Mouse (Mus musculus) forebrain, embryonic 11.5 days (tissue): ENCODE measurements at regions not wholly inside any gene's neighbourhood (a gene's known extent, or its start where the extent isn't known, plus 50 kb on each side); places are given as distances from the start of the nearest gene placed in this dataset.
A peak's percentile ranks its signal among the peaks of the same experiment; 100 is the strongest.

Experiments used
- ATAC-seq: fragments of 200-750 bp; cut with Nextera tagmentation; replicated peaks from 2 replicates; pipeline ENCODE4 v1.8.0; 2017; ENCODE audit warnings: moderate TSS enrichment; ENCODE audit not compliant: low FRiP score
- DNase-seq: peaks from one replicate; pipeline ENCODE4 v3.0.0-alpha.2; 2017; ENCODE audit warnings: low spot score
- H3K27ac ChIP-seq: fragments of 300-500 bp; sonication (generic); 2 replicates; pipeline ENCODE4 v1.5.1; 2014; ENCODE audit warnings: low read depth, low read length
- H3K27me3 ChIP-seq: fragments of 300-500 bp; sonication (generic); 2 replicates; pipeline ENCODE4 v1.6.1; 2014; ENCODE audit warnings: mild to moderate bottlenecking, low read length, mixed read lengths; ENCODE audit not compliant: control insufficient read depth, insufficient read depth
- H3K36me3 ChIP-seq: fragments of 300-500 bp; sonication (generic); 2 replicates; pipeline ENCODE4 v1.6.1; 2014; ENCODE audit warnings: mild to moderate bottlenecking, low read length, moderate library complexity, mixed read lengths; ENCODE audit not compliant: control insufficient read depth, insufficient read depth
- H3K4me1 ChIP-seq: fragments of 300-500 bp; sonication (generic); replicated peaks from 2 replicates; pipeline ENCODE4 v1.6.1; 2014; ENCODE audit warnings: low read length, mixed read lengths; ENCODE audit not compliant: control insufficient read depth, insufficient read depth
- H3K4me2 ChIP-seq: fragments of 300-500 bp; sonication (generic); 2 replicates; pipeline ENCODE4 v1.6.1; 2014; ENCODE audit warnings: low read depth, mild to moderate bottlenecking, low read length, moderate library complexity, mixed read lengths; ENCODE audit not compliant: severe bottlenecking
- H3K4me3 ChIP-seq: fragments of 300-500 bp; sonication (generic); 2 replicates; pipeline ENCODE4 v1.5.1; 2014; ENCODE audit warnings: low read depth, low read length
- H3K9ac ChIP-seq: fragments of 300-500 bp; sonication (generic); 2 replicates; pipeline ENCODE4 v1.6.1; 2014; ENCODE audit warnings: low read length
- H3K9me3 ChIP-seq: fragments of 300-500 bp; sonication (generic); 2 replicates; pipeline ENCODE4 v1.6.1; 2016; ENCODE audit warnings: low read length, mixed read lengths; ENCODE audit not compliant: control insufficient read depth
- WGBS: fragments of 180-500 bp; shearing (Covaris S2); extraction: QIAGEN DNeasy Blood & Tissue Kit; methylation state at CpG from one replicate; pipeline ENCODE4 v1.1.7; 2014; 5-methylcytosine and 5-hydroxymethylcytosine counted together

- Histone ChIP-seq H3K27ac (peak overlapping the region; percentile 79), H3K4me3 (no peak overlapping the region), H3K27me3 (no peaks in the 10 kb centered on the region), H3K36me3 (no peaks in the 10 kb centered on the region), H3K4me1 (peaks cover 11% of the 10 kb centered on the region; the same call in 1 of the 2 replicates), H3K9me3 (no peaks in the 10 kb centered on the region), H3K9ac (no peak overlapping the region), H3K4me2 (peak overlapping the region; percentile 32; the same call in 1 of the 2 replicates)
- peak; percentile 58 for DNase-seq
- 49% methylated on average over 8 of the region's 8 CpGs for WGBS
- ATAC-seq: peak; percentile 82
Measured at GRCm38 (mm10) chr3:4796909-4797566, 953.6 kb upstream of the Gm8797 start.

GRCm38 (mm10) chr3:4797567-4797940 lies 953.1 kb upstream of the Gm8797 start:
- H3K4me2 ChIP-seq: peak overlapping the region; percentile 32; the same call in 1 of the 2 replicates
- no peak for DNase-seq
- no peak overlapping the region for H3K4me3 ChIP-seq
- H3K27ac ChIP-seq: peak overlapping the region; percentile 79
- H3K9ac ChIP-seq: no peak overlapping the region
- H3K36me3 ChIP-seq: no peaks in the 10 kb centered on the region
- ATAC-seq: peak; percentile 6; the same call in 1 of the 2 replicates
- WGBS: 44% methylated on average over 6 of the region's 6 CpGs
- no peaks in the 10 kb centered on the region for H3K27me3 ChIP-seq
- H3K9me3 ChIP-seq: no peaks in the 10 kb centered on the region
- peaks cover 11% of the 10 kb centered on the region; the same call in 1 of the 2 replicates for H3K4me1 ChIP-seq

DNA sequence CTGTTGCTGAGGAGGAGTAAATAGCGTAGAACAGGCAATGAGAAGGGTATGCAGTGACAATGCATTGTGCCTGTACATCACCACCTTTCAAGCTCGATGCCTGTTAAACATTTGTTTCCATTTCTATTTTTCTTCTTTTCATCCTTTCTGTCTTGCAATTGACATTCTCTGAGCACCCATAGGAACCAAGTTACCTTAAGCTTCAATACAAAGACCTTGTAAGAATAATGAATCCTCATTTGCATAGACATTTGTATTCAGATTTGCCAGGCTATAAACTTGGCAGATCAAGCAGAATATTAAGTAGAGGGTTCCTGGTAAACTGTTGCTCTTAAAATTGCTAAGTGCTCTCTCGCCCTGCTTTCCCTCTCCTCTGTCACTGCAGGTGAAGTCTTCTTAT lies 952.2 kb upstream of the Gm8797 start:
- no peak for ATAC-seq
- no peak overlapping the region for H3K4me2 ChIP-seq
- H3K9me3 ChIP-seq: no peaks in the 10 kb centered on the region

GRCm38 (mm10) chr3:4834459-4834858 lies 916.1 kb upstream of the Gm8797 start:
- Histone ChIP-seq H3K27me3 (no peaks in the 10 kb centered on the region), H3K4me2 (no peak overlapping the region), H3K36me3 (no peaks in the 10 kb centered on the region), H3K9ac (no peak overlapping the region), H3K9me3 (no peaks in the 10 kb centered on the region), H3K27ac (no peak overlapping the region), H3K4me3 (no peak overlapping the region), H3K4me1 (no peaks in the 10 kb centered on the region)
- ATAC-seq (no peak), DNase-seq (no peak)
- WGBS: 89% methylated on average over 1 of the region's 1 CpGs

More for the DNA sequence above, 952.2 kb upstream of the Gm8797 start:
- Histone ChIP-seq H3K27ac (0 out of 2 replicates have a peak overlapping the region, but pooled peaks have one; percentile 7), H3K4me3 (no peak overlapping the region), H3K9ac (no peak overlapping the region), H3K36me3 (no peaks in the 10 kb centered on the region), H3K4me1 (peaks cover 11% of the 10 kb centered on the region; the same call in 1 of the 2 replicates), H3K27me3 (no peaks in the 10 kb centered on the region)
- no peak for DNase-seq
- WGBS: 49% methylated on average over 3 of the region's 3 CpGs

DNA sequence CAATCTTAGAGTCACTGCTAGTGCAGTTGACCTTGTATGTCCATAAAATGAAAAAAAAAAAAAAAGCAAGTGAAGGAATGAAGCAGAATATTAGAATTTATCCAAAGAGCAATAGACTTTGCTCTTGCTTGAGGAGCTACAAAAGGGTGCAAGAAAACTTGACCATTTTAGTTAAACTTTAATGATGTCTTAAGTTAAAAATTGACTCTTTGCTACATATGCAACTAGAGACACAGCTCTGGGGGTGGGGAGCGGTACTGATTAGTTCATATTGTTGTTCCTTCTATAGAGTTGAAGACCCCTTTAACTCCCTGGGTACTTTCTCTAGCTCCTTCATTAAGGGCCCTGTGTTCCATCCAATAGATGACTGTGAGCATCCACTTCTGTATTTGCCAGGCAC lies 915.0 kb upstream of the Gm8797 start:
- Histone ChIP-seq H3K4me1 (no peaks in the 10 kb centered on the region), H3K36me3 (no peaks in the 10 kb centered on the region), H3K27me3 (no peaks in the 10 kb centered on the region), H3K9me3 (no peaks in the 10 kb centered on the region), H3K4me2 (no peak overlapping the region), H3K4me3 (no peak overlapping the region), H3K9ac (no peak overlapping the region), H3K27ac (no peak overlapping the region)
- ATAC-seq (no peak), DNase-seq (no peak)
- 96% methylated on average over 1 of the region's 1 CpGs for WGBS

- H3K4me2 ChIP-seq: no peak overlapping the region
- H3K27ac ChIP-seq: no peak overlapping the region
- no peaks in the 10 kb centered on the region for H3K4me1 ChIP-seq
- ATAC-seq (no peak), DNase-seq (no peak)
- no peak overlapping the region for H3K9ac ChIP-seq
- no peaks in the 10 kb centered on the region for H3K36me3 ChIP-seq
- H3K4me3 ChIP-seq: no peak overlapping the region
- no peaks in the 10 kb centered on the region for H3K27me3 ChIP-seq
- 49% methylated on average over 1 of the region's 1 CpGs for WGBS
- H3K9me3 ChIP-seq: no peaks in the 10 kb centered on the region
Measured at GRCm38 (mm10) chr3:4836888-4837287, 913.7 kb upstream of the Gm8797 start.

DNA sequence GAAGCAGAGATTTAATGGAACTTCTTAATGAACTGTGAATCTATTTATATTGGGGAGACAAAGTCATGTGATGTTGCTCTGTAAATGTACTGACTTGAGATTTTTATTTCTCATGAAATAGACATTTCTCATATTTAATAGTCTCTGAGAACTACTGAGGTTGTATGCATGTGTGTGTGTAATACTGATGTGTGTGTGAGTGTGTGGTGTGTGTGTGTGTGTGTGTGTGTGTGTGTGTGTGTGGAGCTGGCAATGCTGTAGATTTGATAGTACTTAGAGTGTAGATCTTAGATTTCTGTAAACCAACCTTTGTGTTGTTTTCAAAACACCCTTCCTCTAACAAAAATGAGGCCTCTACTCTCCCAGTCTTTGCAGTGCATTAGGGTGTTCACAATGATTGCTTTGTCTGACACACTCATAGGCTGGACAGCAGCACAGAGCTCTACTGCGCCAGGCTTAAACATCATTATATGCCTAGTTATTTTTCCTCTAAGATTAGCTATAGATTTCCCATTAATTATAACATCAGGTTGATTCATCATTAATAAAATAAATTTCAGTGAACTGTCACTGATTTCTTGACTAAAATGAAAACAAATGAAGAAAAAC lies 895.5 kb upstream of the Gm8797 start:
- H3K9me3 ChIP-seq: no peaks in the 10 kb centered on the region
- ATAC-seq: peak; percentile 87
- 49% methylated on average over 1 of the region's 1 CpGs for WGBS

DNA sequence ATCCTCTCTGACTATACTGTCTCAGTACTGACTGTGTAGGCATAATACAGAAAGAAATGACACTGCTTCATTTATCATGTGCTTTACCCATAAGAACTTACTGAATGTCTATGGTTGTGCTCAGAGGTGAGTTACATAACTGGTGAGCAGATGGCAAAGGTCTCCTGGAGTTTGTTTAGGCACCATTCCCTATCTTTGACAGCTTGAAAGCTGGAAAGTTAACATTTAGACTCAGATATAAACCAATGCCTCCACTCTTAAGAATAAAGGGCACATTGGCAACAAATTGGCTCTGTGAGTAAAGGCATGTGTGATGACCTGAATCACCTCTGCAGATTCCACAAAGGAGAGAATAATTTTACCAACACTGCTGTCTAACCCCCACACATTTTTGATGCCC lies 894.0 kb upstream of the Gm8797 start:
- Histone ChIP-seq H3K9me3 (no peaks in the 10 kb centered on the region), H3K27ac (no peak overlapping the region), H3K9ac (no peak overlapping the region), H3K4me1 (no peaks in the 10 kb centered on the region), H3K4me2 (no peak overlapping the region), H3K27me3 (no peaks in the 10 kb centered on the region), H3K36me3 (no peaks in the 10 kb centered on the region), H3K4me3 (no peak overlapping the region)
- ATAC-seq (no peak), DNase-seq (no peak)

More for the DNA sequence above, 895.5 kb upstream of the Gm8797 start:
- Histone ChIP-seq H3K9ac (no peak overlapping the region), H3K27me3 (no peaks in the 10 kb centered on the region), H3K36me3 (no peaks in the 10 kb centered on the region), H3K4me2 (no peak overlapping the region), H3K27ac (no peak overlapping the region), H3K4me3 (no peak overlapping the region), H3K4me1 (no peaks in the 10 kb centered on the region)
- DNase-seq: no peak

GRCm38 (mm10) chr3:4866226-4866625 lies 884.4 kb upstream of the Gm8797 start:
- H3K36me3 ChIP-seq: no peaks in the 10 kb centered on the region
- ATAC-seq (no peak), DNase-seq (no peak)
- H3K9me3 ChIP-seq: no peaks in the 10 kb centered on the region
- H3K4me3 ChIP-seq: no peak overlapping the region
- no peak overlapping the region for H3K9ac ChIP-seq
- no peak overlapping the region for H3K27ac ChIP-seq
- WGBS: 95% methylated on average over 1 of the region's 1 CpGs
- no peaks in the 10 kb centered on the region for H3K27me3 ChIP-seq
- H3K4me1 ChIP-seq: no peaks in the 10 kb centered on the region
- H3K4me2 ChIP-seq: no peak overlapping the region
